Mouse (Mus musculus) midbrain, embryonic 15.5 days (tissue): Measurements from ENCODE around the gene Pxdn. TPM values are rescaled to one million over a fixed set of nuclear protein-coding genes. Genes with fewer than 3 reads are reported as not detected.

Experiments
- polyA plus RNA-seq: library from polyadenylated mRNA; unstranded; fragments of >200 nt; fragmentation: Nextera tagmentation; extraction: Ambion mirVana; gene quantifications from 2 replicates; pipeline ENCODE4 v1.2.1, GENCODE M21; 2015

Pxdn gene
- polyA plus RNA-seq, 1 experiment from 2014 or later, result 52.3 TPM

Other genes with a start within 250 kb of the Pxdn start
- 0.22 and 0.35 TPM in 2 replicates for gene Tpo, start 195.0 kb downstream of the Pxdn start, polyA plus RNA-seq